1 mouse cellular context compared by ENCODE assay signal in the genomic region with DNA sequence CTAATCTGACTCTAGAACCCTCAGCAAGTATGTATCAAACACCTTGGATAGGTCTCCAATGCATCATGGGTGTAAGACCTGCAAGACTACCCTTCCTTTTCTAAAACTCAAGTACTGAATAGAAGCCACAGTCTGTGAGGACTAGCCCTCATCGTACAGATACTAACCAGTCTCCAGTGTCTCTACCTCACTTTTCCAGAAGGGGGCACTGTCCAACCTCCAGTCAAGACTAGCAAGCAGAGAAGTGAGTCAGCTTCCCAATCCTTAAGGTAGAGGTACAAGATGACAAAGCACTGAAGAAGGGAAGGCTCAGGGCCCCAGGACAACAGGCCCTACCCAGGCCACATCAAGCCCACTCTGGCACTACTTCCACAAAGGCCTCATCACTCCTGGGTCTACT.
TF ChIP-seq lines count a peak whose summit lies in the region.

No protein-coding gene starts in this region.

TF ChIP-seq in ES-E14, 5 proteins besides CTCF, POLR2A, EP300 and RAD21:
- TF ChIP-seq HCFC1 (IDR thresholded peaks at IDR 0.05; ENCODE audit: borderline replicate concordance, insufficient read depth, low read length): no peak
- TF ChIP-seq CHD2 (IDR thresholded peaks at IDR 0.05; ENCODE audit: low read depth, low read length): no peak
- peak; percentile 61; the same call in 1 of the 2 replicates for TF ChIP-seq ZC3H11A (IDR thresholded peaks at IDR 0.05; ENCODE audit: borderline replicate concordance, low read depth, low read length)
- TF ChIP-seq MAFK (IDR thresholded peaks at IDR 0.05; ENCODE audit: insufficient read depth, low read depth, low read length): peak; percentile 84
- TF ChIP-seq ZNF384 (IDR thresholded peaks at IDR 0.05; ENCODE audit: low read depth, low read length): no peak
TF ChIP-seq in ES-E14: peak in this region for 2.
